Mouse (Mus musculus) thymus, postnatal 36 days (tissue): Measurements from ENCODE around the gene Lgals8.

Source experiments
- DNase-seq, 2 experiments: peaks; one replicate each; pipeline ENCODE4 v3.0.0; 2022; ENCODE audit warnings: mixed read lengths in 2 of 2

The Lgals8 gene

DNA sequence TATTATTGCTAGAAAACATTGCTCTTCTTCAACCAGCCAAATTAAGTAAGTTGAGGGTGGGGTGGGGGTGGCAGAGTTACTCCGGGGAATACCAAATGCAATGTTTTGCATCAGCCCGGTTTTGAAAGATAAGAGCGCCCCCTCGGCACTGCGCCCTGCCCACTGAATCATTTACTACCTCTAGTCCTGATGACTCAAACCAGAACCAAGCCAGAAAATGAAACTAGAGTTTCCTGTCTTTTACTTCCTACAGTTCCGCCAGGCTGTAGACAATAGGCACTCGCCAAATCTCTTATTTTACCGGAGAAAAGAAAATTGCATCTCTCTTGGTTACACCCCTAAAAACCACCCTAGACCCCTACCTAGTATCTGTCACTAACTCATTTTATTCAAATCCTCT is 4.3 kb downstream of the Lgals8 start:
- DNase-seq = peak; percentile 72 to 77

- no peak for DNase-seq
Measured at GRCm38 (mm10) chr13:12456711-12457110, 8.0 kb downstream of the Lgals8 start.

- no peak for DNase-seq
Measured at GRCm38 (mm10) chr13:12454686-12455390, 9.9 kb downstream of the Lgals8 start.

- DNase-seq = no peak
Measured at GRCm38 (mm10) chr13:12453150-12453549, 11.6 kb downstream of the Lgals8 start.

- DNase-seq = no peak
Measured at GRCm38 (mm10) chr13:12442008-12442587, 22.6 kb downstream of the Lgals8 start.

DNA sequence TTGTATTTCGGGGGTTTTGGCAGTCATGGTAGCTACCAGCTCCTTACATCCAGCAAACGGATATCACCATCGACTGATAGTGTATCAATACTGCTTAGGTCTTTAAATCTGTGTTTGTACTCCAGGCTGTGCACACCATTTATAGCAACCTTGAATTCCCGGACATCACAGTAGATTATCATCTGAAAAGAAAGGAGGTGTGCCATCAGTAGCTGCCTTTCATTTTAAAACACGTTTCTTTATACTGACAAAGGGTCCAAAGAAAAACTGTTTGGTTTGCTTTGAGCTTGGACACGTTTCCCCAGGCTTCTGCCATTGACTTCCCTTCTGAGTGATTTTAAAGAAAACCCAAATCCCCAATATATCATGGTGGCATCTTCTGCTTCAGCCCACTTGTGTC is 23.9 kb downstream of the Lgals8 start:
- no peak for DNase-seq

GRCm38 (mm10) chr13:12439586-12439985 is 25.2 kb downstream of the Lgals8 start:
- DNase-seq = no peak

DNA sequence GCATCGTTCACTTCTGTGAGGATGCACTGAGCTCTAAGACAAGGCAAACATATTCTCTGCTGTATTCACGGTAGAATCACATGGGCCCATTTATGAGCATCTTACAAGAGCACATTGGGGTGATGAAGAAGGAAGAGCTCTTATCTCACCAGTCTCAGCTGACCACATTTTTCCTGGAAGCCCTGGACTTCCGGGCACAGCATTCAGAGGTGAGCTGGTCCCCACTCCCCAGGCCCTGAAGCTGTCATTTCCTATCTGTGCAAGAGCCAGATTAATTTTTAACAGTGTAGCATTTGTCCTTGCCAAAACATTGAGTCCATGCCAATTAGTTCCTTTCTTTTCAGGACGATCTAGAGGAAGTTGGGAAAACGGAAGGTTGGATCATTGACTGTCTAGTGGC is 30.9 kb downstream of the Lgals8 start:
- no peak for DNase-seq

DNA sequence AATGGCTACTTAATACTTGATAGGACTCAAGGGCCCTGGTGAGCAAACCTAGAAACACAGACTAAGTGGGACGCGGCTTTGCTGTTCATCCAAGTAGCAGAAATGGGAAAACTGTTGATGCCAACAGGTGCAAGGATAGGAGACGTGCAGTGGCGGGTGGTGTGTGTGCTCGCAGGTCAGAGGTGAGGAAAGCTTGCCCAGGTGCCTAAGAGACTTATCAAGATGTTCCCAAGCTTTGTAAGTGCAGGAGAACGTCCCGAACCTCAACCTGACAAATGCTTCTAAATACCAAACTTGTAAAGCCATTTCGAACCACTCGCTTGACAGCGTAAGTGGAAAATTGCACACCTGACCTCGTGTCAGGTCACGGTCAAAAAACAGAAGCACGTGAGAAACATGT is 36.2 kb downstream of the Lgals8 start:
- DNase-seq = no peak

DNA sequence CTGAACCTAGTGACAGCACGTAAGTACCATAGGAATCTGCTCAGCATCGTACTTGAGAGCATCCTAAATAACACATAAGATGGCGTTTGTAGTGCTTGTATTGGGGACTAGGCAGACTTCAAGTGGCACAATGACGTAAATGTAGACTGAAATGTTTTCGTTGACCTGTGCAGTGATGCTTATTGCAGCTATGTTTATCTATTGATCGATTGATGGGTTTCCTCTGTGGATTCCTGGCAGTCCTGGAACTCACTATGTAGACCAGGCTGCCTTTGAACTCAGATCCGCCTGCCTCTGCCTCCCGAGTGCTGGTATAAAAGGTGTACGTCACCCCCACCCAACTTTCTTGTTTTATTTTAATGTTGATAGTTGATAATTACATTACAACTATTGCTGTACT is 44.1 kb downstream of the Lgals8 start:
- no peak for DNase-seq

DNA sequence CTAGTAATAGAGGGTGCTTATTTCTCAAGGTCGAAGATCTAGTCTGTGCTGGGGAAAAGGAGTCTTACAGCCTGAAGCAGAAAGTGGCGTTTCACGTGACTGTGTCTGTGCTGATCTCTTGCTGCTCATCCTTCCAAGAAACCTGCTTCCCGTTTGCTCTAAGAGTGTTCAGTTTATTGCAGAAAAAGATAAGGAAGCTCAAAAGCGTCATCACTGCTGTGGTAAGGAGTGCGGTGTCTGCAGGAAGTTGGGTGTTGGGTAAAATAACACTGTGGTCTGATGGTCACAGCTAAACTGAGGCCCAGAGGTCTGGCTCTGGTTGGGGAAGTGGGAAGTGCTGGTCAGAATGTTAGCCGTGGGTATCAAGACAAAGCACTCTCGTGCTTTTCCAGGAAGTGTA is 52.7 kb downstream of the Lgals8 start:
- no peak for DNase-seq

- no peak for DNase-seq
Measured at GRCm38 (mm10) chr13:12408343-12409066, 56.2 kb downstream of the Lgals8 start.

GRCm38 (mm10) chr13:12395571-12395970 is 69.2 kb downstream of the Lgals8 start:
- DNase-seq = no peak

DNA sequence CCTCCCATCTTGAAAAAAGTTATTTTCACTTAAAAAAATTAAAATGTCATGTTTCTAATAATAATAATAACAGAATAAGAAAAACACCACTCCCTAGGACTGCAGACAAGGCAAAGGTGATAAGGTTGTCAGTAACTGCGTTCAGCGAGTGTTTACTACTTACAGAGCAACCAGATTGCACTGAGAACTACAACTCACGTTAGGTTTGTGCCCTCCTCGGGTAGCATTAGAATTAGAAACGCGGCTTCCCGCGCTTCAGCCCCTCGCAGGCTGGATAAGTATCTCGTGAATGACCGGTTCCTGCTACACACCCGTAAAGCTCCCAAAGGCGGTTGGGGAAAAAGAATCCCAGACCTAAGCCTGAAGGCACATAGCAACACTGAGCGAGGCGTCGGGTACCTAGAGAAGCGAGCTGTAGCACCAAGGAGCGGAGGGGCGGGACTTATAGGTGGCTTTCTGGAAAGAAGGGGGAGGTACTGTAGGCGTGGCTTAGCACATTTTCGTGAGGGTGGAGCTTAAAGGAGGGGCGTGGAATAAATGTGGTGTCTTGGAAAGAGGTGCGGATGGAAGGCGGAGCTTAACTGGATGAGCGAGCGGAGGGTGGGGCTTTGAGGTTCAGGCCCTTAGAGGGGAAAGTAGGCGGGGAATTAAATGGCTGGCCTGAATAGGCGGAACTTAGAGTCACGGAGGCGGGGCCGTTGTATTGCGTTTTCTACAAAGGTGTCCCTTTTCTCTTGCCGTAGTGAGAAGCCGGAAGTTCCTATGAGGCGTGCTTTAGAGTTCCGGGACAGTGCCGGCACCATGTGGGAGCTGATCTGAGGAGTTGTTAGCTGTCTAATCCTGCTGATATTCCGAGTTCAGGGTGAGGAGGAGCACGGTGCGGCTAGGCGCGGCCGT is 69.9 kb downstream of the Lgals8 start, which contains the start of gene Heatr1:
TSS of gene Heatr1 (plus strand) at position 419 of the 897 bp plus-strand sequence.
- peak; percentile 94 to 96 for DNase-seq
